Mouse (Mus musculus): Measurements from ENCODE around the gene Asic4.

Gene Asic4

GRCm38 (mm10) chr1:75463652-75464204, 13.5 kb downstream of the Asic4 start:
- no peak for DNase-seq (ENCODE audit: low read depth, low spot score)

DNA sequence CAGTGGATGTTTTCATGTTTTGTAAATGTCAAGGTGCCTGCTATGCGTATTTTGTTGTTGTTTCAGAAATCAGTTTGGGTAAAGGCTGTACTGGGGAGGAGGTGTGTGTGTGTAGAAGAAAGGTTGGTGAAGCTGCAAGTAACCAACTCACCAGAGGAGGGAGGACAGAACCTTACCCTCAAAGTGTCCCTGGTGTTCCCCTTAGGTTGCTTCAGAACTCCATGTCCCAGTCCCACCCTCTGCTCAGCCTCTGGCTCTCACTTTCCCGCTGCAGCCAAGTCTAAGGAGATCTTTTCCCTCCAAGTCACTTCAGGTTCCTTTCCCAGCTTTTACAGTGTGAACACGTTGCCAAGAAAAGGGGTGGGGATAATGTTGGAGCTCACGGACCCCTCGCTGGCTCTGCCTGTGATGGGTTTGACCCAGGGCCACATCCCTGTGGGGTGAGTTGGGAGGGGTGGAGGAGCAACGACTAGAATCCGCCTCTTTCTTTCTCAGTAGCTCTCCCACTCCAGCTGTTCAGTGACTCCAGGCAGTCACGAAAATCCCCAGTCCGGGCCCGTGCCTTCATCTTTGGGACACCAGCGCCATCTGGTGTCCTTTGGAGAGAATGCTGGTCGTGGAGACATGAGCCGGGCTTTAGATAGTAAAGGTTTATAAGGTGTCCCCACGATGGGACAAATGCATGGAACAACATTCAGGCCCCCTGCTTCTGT, 17.1 kb downstream of the Asic4 start:
- peak; percentile 83 for DNase-seq (ENCODE audit: low read depth, low spot score)

- DNase-seq (ENCODE audit: low read depth, low spot score): no peak
Measured at GRCm38 (mm10) chr1:75469287-75469825, 19.1 kb downstream of the Asic4 start.

- no peak for DNase-seq (ENCODE audit: low read depth, low spot score)
Measured at GRCm38 (mm10) chr1:75476441-75476840, 26.2 kb downstream of the Asic4 start.

DNA sequence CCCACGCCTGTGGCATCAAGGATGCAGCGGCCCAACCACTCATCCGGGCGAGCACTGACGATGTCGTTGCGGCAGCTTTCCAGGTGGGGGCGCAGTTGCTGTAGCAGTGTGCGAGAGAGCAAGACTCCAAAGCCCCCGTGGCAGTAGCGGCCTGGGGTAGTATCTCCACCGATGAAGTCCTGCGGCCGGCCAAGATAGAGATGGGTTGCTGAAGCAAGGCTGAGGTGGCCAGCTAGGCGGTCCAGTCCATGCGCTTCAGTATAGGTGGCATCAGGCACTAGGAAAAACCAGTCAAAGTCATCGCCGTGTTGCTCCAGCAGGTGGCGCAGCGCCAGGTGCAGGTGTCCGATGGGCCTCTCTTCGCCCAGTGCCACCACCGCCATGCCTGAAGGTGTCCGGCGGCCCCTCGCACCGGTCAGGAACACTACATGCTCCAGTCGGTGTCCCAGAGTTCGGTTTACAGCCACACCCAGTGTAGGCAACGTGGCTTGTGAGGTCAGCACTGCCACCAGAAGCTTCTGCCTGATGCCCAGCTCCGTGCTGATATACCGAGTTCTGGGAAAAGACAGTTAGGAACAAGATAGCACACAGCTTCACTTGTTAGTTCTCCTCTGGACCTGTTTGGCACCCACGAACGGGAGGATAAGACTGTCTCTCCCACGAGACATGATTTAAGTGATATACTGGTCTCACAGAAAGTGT, 27.2 kb downstream of the Asic4 start:
- DNase-seq (ENCODE audit: low read depth, low spot score): peak; percentile 84

DNA sequence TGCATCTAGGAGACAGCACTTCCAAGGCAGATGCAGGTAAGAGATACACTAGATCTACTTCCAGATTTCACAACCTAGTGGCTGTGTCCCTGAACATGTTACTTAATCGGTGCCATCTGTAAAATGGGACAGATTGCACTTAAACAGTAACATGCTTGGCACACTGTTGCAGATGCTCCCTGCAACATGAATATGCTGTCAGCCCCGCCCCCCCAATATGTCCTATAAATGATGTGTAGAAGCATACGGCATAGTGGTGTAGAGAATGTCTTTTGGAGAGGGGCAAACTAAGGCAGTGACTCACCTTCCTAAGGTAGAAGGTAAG, 27.7 kb downstream of the Asic4 start:
- DNase-seq (ENCODE audit: low read depth, low spot score): no peak

DNA sequence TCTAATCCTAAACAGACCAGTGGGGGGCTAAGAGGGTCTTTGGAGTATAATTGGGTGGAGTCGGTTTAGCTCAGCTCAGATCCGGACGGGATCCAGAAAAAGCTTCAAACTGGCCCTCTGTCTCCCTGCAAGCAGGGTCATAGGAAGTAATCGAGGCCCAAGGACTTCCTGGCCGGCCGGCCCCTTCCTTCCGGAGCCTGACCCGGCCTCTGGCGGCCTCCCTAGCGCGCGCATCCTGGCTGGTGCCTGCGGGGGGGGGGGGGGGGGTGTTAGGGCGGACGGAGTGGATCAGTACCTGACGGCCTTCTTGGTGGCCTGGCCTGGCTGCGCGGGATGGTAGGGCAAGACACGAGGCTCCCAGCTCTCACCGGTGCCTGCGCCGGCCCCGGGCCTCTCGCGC, 28.3 kb downstream of the Asic4 start:
- DNase-seq (ENCODE audit: low read depth, low spot score): no peak

DNA sequence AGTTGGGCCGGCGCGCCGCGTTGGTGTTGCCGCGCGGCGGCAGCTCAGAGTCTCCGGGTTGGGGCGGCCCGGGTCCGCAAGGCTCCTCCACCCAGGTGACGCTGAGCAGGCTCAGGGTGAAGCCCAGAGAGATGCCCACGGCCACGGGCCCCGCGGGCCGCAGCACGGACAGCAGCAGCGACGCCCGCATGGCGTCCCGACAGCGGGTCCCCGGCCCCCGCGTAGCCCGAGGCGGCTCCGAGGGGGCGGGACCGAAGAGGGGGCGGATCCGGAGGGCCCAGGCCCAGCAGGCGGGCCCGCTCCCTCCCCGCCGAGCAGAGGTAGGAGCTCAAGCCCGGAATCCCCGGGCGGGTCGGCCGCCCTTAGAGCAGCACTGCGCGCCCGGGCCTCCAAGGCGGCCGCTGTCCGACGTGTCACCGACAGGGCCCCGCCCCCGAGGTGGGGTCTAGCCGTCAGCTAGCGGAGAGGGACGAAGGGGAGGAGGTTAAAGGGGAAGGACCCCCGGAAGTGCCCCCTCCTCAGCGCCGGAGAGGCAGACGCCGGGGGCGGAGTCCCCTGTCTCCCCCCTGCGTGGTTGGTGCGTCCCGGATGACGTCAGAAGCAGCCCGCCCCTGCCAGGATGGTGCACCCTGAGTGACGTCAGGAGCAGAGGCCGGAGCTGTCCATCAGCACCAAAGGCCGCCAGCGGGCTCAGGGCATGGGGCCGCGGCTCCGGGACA, 28.8 kb downstream of the Asic4 start, which contains the start of the genes Chpf and Tmem198:
TSS of gene Chpf (minus strand) at position 392 of the 719 bp plus-strand sequence.
TSS of gene Tmem198 (plus strand) at position 617 of the 719 bp plus-strand sequence.
- DNase-seq (ENCODE audit: low read depth, low spot score): peak; percentile 99

DNA sequence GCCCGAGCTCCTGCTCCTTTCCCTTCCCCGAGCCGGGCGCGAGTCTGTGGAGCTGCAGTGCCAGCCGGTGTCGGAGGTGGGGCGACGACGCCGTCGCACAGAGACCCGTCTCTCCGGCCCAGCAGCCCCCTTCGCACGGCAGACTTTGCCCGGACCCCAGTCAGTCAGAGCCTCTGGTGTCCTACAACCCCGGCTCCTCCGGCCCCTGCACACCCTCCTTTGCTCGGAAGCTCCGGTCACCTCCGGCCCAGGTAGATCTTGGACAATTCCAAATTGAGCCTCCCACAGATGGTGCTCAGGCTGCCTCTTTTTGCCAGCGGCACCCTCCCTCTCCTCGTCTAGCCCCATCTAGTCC, 29.4 kb downstream of the Asic4 start:
- no peak for DNase-seq (ENCODE audit: low read depth, low spot score)

GRCm38 (mm10) chr1:75480036-75480435, 29.8 kb downstream of the Asic4 start:
- no peak for DNase-seq (ENCODE audit: low read depth, low spot score)

DNA sequence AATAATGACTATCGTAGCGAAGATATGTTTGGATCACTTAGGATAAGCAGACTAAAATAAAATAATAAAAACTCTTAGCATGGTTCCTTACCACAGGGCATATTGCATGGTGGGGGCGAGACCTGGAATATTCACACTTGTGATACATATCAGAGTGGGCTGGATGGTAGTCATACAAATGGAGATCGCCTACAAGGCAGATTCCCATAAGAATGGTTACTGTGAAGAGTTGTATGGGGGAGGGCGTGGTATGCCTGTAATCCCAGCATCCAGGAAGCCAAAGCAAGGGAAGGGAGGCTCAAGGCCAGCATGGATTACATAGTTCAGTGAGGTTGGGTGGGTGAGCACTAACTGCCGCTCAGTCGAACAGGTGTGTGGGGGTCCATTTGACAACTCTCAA, 30.5 kb downstream of the Asic4 start:
- DNase-seq (ENCODE audit: low read depth, low spot score): peak; percentile 88

DNA sequence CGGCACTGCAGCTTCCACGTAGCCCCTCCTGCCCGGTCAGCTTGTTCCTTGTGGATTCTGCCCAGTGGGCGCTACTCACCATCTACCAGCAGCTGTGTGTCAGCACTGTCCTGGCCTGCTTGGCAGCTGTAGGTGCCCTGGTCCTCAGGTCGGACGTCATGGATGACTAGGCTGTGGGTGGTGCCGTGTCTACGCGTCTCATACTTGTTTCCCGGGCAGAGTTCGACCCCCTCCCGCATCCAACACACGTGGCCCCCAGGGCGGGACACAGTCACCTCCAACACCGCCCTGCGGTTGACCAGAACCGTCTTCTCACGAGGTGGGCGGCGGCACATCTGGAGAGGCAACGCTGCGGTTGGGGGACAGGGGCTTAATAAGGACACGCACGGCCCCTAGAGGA, 36.3 kb downstream of the Asic4 start:
- DNase-seq (ENCODE audit: low read depth, low spot score): no peak

DNA sequence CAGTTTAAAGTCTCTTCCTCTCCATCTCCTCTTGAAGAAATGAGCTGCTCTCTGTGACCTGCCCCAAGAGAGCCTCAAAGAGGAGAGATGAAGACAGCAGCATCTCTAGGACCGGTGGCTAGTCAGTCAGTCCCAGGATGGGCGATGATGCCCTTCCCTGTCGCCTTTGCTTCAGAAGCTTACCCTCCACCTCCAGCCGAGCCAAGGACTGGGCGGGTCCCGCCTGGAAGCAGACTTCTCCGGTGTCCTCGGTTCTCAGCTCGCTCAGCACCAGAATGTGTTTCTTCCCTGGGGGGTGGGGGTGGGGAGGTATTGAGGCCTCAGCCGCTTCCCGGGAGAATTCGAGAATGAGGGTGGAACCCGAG, 36.8 kb downstream of the Asic4 start:
- no peak for DNase-seq (ENCODE audit: low read depth, low spot score)

DNA sequence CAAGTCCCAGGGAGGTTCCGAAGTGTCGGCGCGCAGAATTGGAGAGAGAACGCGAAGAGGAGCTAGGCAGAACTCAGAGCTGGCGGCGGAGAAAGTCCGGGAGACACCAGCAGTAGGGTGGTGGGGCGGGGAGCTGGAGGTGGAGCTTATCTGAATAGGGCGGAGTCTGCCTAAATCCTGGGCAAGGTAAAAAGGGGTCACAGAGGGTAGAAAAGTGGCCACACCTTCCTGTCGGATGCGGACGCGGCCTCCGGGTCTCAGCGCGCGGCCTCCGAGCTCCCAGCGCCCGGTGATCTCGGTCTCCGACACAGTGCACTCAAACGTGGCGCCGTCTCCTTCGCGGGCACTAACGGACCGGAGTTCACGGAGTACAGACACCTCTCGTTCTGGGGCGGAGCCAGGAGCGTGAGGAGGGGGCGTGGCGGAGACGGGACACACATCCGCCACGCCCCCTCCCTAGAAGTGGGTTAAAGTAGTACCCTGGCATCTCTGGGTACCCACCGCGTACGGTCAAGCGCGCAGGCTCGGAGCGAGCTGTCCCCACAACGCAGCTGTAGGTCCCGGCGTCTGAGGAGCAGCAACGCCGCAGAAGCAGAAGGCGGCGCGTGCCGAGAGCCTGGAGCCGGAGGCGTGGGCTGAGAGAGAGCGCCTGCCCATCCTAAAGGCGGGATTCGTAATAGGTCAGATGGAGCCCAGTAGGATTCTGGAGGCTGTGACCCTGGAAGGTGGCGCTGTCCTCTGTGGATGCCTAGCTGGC, 37.3 kb downstream of the Asic4 start:
- DNase-seq (ENCODE audit: low read depth, low spot score): peak; percentile 93

GRCm38 (mm10) chr1:75490785-75491551, 40.7 kb downstream of the Asic4 start:
- DNase-seq (ENCODE audit: low read depth, low spot score): no peak

DNA sequence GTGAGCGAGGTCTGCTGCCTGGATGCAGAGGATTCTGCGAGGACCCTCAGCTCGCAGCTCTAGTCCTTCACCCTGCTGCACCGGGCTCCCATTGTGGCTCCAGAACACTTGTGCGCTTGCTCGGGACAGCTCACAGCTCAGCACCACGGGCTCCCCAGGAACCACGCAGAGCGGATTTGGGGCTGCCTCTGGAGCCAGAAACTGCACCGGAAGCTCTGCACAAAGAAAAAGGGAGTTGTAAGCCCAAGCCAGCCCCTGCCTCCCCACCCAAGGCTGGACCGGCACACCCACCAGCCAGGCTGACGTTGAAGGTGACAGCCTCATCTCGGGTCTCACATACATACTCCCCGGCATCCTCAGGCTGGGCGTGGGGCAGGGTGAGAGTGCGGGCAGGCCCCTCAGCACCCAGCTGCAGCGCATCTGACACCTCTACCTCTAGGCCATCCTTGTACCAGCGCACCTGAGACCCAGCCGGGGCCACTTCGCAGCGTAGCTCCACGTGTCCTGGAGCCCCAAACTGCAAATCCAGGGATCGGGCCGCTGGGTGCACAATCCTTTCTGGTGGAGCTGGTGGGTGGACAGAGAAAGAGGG, 42.4 kb downstream of the Asic4 start:
- peak; percentile 54 for DNase-seq (ENCODE audit: low read depth, low spot score)

GRCm38 (mm10) chr1:75494878-75495548, 44.8 kb downstream of the Asic4 start:
- peak; percentile 81 for DNase-seq (ENCODE audit: low read depth, low spot score)

DNA sequence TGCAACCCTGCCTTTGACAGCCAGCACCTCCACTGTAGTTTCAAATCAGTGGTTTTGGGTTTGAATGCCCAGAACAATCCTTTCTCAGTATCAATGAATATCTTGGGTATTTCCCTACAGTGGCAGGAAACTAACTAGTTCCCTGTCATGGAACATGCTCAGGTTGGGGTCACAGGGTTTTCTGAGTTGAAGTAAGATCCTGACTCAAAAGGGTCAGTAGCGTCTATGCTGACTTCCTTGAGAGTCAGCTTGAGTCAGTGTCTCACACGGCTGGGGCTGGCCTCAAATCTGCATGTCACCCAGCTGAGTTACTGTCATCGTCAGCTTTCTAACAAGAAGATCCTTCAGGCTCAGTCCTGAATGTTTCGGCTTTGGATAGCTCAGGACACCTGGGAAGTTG, 48.7 kb downstream of the Asic4 start:
- no peak for DNase-seq (ENCODE audit: low read depth, low spot score)

DNA sequence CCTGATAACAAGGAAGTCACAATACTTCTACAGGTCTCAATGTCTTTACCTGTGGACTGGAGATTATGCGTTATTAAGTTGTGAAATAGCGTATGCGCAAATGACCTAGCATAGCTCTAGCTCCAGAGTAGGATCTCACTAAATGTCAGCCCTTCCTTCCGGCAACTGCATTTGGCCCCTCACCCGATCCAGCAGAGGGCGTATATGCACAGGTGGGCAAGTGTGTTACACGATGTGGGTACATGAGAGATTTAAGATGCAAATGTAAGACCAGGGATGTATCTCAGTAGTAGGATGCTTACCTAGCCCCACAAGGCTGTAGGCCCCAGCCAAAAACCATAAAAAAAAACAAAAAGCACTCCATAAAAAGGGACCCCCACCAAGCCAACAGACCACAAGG, 49.2 kb downstream of the Asic4 start:
- DNase-seq (ENCODE audit: low read depth, low spot score): peak; percentile 76

DNA sequence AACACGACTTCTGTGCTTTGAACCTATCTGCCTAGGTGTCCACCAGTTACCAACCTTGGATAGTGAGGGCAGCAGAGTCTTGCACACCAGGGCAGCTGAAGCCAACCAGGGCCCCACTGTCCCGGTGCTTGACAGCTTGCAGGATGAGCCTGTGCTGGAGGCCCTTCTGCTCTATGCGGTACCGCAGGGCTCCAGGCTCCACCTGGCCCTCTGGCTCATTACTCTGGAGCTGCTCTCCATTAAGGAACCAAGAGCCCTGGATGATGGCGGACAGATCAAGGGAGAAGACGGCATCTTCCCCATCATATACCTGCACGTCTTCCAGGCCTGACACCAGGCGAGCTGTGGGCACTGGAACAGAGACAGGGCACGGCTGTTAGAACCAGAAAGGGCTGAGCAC, 51.7 kb downstream of the Asic4 start:
- DNase-seq (ENCODE audit: low read depth, low spot score): no peak

Data from ES-CJ7 (cell line).